Mouse (Mus musculus) cortical plate, adult 2 months (tissue): ENCODE results near the gene Dpagt1.

Experiments used
- CTCF ChIP-seq: fragments of 200-500 bp; IDR thresholded peaks from 2 replicates; pipeline ENCODE4 v1.5.1; 2011; ENCODE audit warnings: mild to moderate bottlenecking, control low read depth, low read length; ENCODE audit not compliant: insufficient read depth; ENCODE audit errors: extremely low read depth
- POLR2A ChIP-seq: fragments of 200-500 bp; IDR thresholded peaks from 2 replicates; pipeline ENCODE4 v1.6.1; 2011; ENCODE audit warnings: mild to moderate bottlenecking, low read length, control low read depth; ENCODE audit not compliant: insufficient read depth; ENCODE audit errors: extremely low read depth

GRCm38 (mm10) chr9:44343290-44343689 lies 17.5 kb downstream of the Dpagt1 start:
- TF ChIP-seq CTCF (no peak), POLR2A (no peak)
